Mouse (Mus musculus): ENCODE data around the gene Ugt1a9. TPM values are rescaled to one million over a fixed set of nuclear protein-coding genes. Genes with fewer than 3 reads are reported as not detected.
"Not testable (repeated sequence)": the region's sequence is repeated elsewhere in the genome, so short reads cannot be mapped to it uniquely, and the experiment has no call there.

Ugt1a9 gene
- total RNA-seq (2021) = not detected

GRCm38 (mm10) chr1:88070495-88070894 lies at the start of gene Ugt1a9:
Gene Ugt1a9, plus strand, starts transcription at chr1:88070800.
- DNase-seq (ENCODE audit: extremely low spot score in 1 of 2, low spot score in 1 of 2) = no peak

DNA sequence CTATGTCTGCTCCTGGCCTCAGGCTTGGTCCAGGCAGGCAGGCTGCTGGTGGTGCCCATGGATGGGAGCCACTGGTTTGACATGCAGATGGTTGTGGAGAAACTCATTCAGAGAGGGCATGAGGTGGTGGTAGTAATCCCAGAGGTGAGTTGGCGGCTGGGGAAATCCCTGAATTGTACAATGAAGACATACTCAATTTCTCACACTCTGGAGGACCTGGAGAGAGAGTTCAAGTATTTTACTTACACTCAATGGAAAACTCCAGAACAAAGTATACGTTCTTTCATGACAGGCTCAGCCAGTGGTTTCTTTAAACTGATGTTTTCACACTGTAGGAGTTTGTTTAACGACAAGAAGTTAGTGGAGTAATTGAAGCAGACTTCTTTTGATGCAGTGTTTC lies 45.4 kb upstream of the Ugt1a9 start:
- not testable (repeated sequence) for DNase-seq (ENCODE audit: extremely low spot score in 1 of 2, low spot score in 1 of 2)

GRCm38 (mm10) chr1:88043044-88043443 lies 27.6 kb upstream of the Ugt1a9 start:
- DNase-seq (ENCODE audit: extremely low spot score in 1 of 2, low spot score in 1 of 2) = not testable (repeated sequence)

GRCm38 (mm10) chr1:88044832-88045437 lies 25.7 kb upstream of the Ugt1a9 start:
- DNase-seq (ENCODE audit: extremely low spot score in 1 of 2, low spot score in 1 of 2) = not testable (repeated sequence)

- DNase-seq (ENCODE audit: extremely low spot score in 1 of 2, low spot score in 1 of 2) = not testable (repeated sequence)
These were observed 23.2 kb upstream of the Ugt1a9 start for GRCm38 (mm10) chr1:88047408-88047807.

DNA sequence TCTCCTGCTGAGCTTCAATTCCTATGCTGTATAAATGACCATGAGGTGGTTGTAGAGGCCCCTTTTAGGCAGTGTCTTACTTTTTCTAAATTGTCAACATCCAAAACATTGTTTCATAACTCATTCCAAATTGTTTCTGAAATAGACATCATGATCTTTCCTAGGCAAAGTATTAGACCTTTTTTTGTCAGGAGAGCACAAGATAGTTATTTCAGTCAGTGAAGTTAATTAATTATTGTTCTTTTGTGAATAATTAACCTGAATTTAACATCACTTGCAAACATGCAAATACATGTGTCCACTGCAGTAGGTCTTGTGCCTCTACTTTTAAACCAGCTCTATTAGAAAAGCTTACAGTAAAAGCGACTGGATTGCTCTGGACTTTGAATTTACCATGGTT lies 15.5 kb upstream of the Ugt1a9 start, which contains the start of gene Ugt1a10:
Gene Ugt1a10 (plus strand): TSS at position 301 of the 400 bp plus-strand sequence.
- no peak for DNase-seq (ENCODE audit: extremely low spot score in 1 of 2, low spot score in 1 of 2)

GRCm38 (mm10) chr1:88066472-88067102 lies 4.0 kb upstream of the Ugt1a9 start:
- DNase-seq (ENCODE audit: extremely low spot score in 1 of 2, low spot score in 1 of 2) = not testable (repeated sequence)

GRCm38 (mm10) chr1:88070902-88071301 lies 302 bp downstream of the Ugt1a9 start:
- no peak for DNase-seq (ENCODE audit: extremely low spot score in 1 of 2, low spot score in 1 of 2)

- no peak for DNase-seq (ENCODE audit: extremely low spot score in 1 of 2, low spot score in 1 of 2)
These were observed 3.9 kb downstream of the Ugt1a9 start for GRCm38 (mm10) chr1:88074471-88074870.

- no peak for DNase-seq (ENCODE audit: extremely low spot score in 1 of 2, low spot score in 1 of 2)
These were observed 6.5 kb downstream of the Ugt1a9 start for GRCm38 (mm10) chr1:88077128-88077527.

- DNase-seq (ENCODE audit: extremely low spot score in 1 of 2, low spot score in 1 of 2) = no peak
These were observed 11.1 kb downstream of the Ugt1a9 start for GRCm38 (mm10) chr1:88081670-88082069.

- no peak for DNase-seq (ENCODE audit: extremely low spot score in 1 of 2, low spot score in 1 of 2)
These were observed 15.5 kb downstream of the Ugt1a9 start for GRCm38 (mm10) chr1:88086125-88086524.

- DNase-seq (ENCODE audit: extremely low spot score in 1 of 2, low spot score in 1 of 2) = no peak
These were observed 16.9 kb downstream of the Ugt1a9 start, which contains the start of gene Ugt1a8 for GRCm38 (mm10) chr1:88087513-88087912. Gene Ugt1a8, plus strand, starts transcription at chr1:88087813.

DNA sequence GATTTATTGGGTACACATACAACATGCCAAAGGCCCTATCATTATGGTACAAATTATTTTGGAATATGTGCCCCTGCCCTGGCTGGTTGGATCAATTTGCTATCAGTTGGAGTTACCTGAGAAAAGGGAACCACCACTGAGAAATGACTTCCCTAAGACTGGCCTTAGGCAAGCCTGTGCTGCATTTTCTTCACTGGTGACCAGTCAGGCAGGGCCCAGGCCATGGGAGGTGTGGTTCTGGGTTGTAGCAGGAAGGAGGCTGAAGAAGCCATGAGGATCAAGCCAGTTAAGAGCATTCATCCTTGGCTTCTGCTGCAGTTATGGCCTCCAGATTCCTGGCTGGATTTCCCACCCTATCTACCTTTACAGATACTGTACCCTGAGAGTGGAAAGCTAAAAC lies 21.7 kb downstream of the Ugt1a9 start:
- no peak for DNase-seq (ENCODE audit: extremely low spot score in 1 of 2, low spot score in 1 of 2)

GRCm38 (mm10) chr1:88094270-88094676 lies 23.7 kb downstream of the Ugt1a9 start:
- DNase-seq (ENCODE audit: extremely low spot score in 1 of 2, low spot score in 1 of 2) = not testable (repeated sequence)

GRCm38 (mm10) chr1:88094941-88095492 lies 24.4 kb downstream of the Ugt1a9 start, which contains the start of gene Ugt1a7c:
Gene Ugt1a7c, plus strand, starts transcription at chr1:88095062.
- no peak for DNase-seq (ENCODE audit: extremely low spot score in 1 of 2, low spot score in 1 of 2)

DNA sequence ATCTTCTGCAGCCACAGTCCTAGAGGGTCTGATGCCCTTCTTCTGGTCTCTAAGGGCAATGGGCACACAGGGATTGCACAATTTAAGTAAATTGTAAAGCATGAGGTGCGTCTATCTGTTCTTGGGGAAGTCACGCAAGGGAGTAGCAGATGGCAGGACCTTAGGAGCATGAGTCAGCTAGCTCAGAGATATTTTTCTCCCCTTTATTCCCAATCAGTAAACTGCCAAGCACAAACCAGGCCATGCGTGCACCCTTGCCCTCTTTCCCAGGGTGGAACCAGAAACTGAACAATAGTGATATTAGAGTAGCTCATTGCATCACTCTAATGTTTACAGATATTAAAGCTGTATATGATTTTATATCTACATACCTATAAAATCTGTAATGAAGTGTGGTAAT lies 27.9 kb downstream of the Ugt1a9 start:
- not testable (repeated sequence) for DNase-seq (ENCODE audit: extremely low spot score in 1 of 2, low spot score in 1 of 2)

GRCm38 (mm10) chr1:88099691-88100090 lies 29.1 kb downstream of the Ugt1a9 start:
- not testable (repeated sequence) for DNase-seq (ENCODE audit: extremely low spot score in 1 of 2, low spot score in 1 of 2)

DNA sequence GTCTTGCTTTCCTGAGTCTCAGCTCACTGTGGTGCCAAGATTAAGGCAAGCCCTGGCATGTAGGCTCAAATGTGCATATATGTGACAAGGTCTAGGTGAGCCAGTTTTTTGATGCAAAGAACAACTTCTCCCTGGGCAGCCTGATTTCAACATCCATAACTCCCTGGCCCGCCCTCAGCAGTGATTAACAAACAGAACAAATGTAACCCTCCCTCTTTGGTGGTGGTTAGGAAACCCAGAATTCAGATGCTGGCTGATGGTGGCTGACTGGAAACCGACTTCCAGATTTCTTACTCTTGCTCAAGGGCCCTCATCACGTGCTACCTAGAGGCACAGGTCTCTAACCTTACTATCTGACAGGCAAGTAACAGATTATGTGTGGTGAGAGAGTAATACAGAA lies 32.4 kb downstream of the Ugt1a9 start, which contains the start of gene Ugt1a6b:
Gene Ugt1a6b (plus strand): TSS at position 234 of the 400 bp plus-strand sequence.
- DNase-seq (ENCODE audit: extremely low spot score in 1 of 2, low spot score in 1 of 2) = not testable (repeated sequence)

- DNase-seq (ENCODE audit: extremely low spot score in 1 of 2, low spot score in 1 of 2) = not testable (repeated sequence)
These were observed 33.3 kb downstream of the Ugt1a9 start for GRCm38 (mm10) chr1:88103697-88104468.

Measured in layer of hippocampus, postnatal 25 days (tissue).